Mouse (Mus musculus) hindbrain, embryonic 12.5 days (tissue): ENCODE measurements around the gene Helb. TPM values are rescaled to one million over a fixed set of nuclear protein-coding genes. Genes with fewer than 3 reads are reported as not detected.

Experiments used
- ATAC-seq: fragments of 200-750 bp; cut with Nextera tagmentation; 2 replicates; pipeline ENCODE4 v1.8.0; 2017; ENCODE audit warnings: moderate TSS enrichment; ENCODE audit not compliant: low FRiP score
- H3K27ac ChIP-seq: fragments of 300-500 bp; sonication (generic); 2 replicates; pipeline ENCODE4 v1.5.1; 2016; ENCODE audit warnings: mild to moderate bottlenecking
- H3K27me3 ChIP-seq: fragments of 300-500 bp; sonication (generic); 2 replicates; pipeline ENCODE4 v1.6.1; 2016; ENCODE audit warnings: mild to moderate bottlenecking
- H3K36me3 ChIP-seq: fragments of 300-500 bp; sonication (generic); 2 replicates; pipeline ENCODE4 v1.6.1; 2016; ENCODE audit warnings: mild to moderate bottlenecking
- H3K4me1 ChIP-seq: fragments of 300-500 bp; sonication (generic); 2 replicates; pipeline ENCODE4 v1.6.1; 2016
- H3K4me2 ChIP-seq: fragments of 300-500 bp; sonication (generic); replicated peaks from 2 replicates; pipeline ENCODE4 v1.6.1; 2016; ENCODE audit warnings: mild to moderate bottlenecking
- H3K4me3 ChIP-seq: fragments of 300-500 bp; sonication (generic); 2 replicates; pipeline ENCODE4 v1.5.1; 2016; ENCODE audit warnings: mild to moderate bottlenecking
- H3K9ac ChIP-seq: fragments of 300-500 bp; sonication (generic); 2 replicates; pipeline ENCODE4 v1.6.1; 2016; ENCODE audit warnings: mild to moderate bottlenecking, moderate library complexity
- H3K9me3 ChIP-seq: fragments of 300-500 bp; sonication (generic); replicated peaks from 2 replicates; pipeline ENCODE4 v1.6.1; 2016; ENCODE audit warnings: mild to moderate bottlenecking
- WGBS: fragments of 180-500 bp; shearing (Covaris S2); methylation state at CpG from one replicate; pipeline ENCODE4 v1.1.7; 2016; 5-methylcytosine and 5-hydroxymethylcytosine counted together
- polyA plus RNA-seq: library from polyadenylated mRNA; unstranded; fragments of >200 nt; fragmentation: Nextera tagmentation; extraction: Ambion mirVana; gene quantifications from 2 replicates; pipeline ENCODE4 v1.2.1, GENCODE M21; 2016

Helb gene
- polyA plus RNA-seq, 1 experiment from 2014 or later = 4.9 TPM

GRCm38 (mm10) chr10:120066319-120066718 lies 46.5 kb downstream of the Helb start:
- Histone ChIP-seq H3K4me3 (no peak overlapping the region), H3K36me3 (no peaks in the 10 kb centered on the region), H3K4me1 (0 out of 2 replicates have a peak, but pooled peaks cover 3% of the 10 kb centered on the region), H3K9ac (no peak overlapping the region), H3K9me3 (no peaks in the 10 kb centered on the region), H3K4me2 (no peak overlapping the region), H3K27ac (no peak overlapping the region), H3K27me3 (no peaks in the 10 kb centered on the region)
- ATAC-seq = no peak
- WGBS = 90% methylated on average over 10 of the region's 10 CpGs

- no peak overlapping the region for H3K9ac ChIP-seq
- H3K27ac ChIP-seq = no peak overlapping the region
- H3K4me1 ChIP-seq = 0 out of 2 replicates have a peak, but pooled peaks cover 3% of the 10 kb centered on the region
- H3K9me3 ChIP-seq = no peaks in the 10 kb centered on the region
- H3K36me3 ChIP-seq = no peaks in the 10 kb centered on the region
- ATAC-seq = no peak
- H3K4me2 ChIP-seq = no peak overlapping the region
- H3K4me3 ChIP-seq = no peak overlapping the region
- WGBS = 21% methylated on average over 5 of the region's 5 CpGs
- H3K27me3 ChIP-seq = no peaks in the 10 kb centered on the region
These were observed 48.4 kb downstream of the Helb start for GRCm38 (mm10) chr10:120064424-120064823.

GRCm38 (mm10) chr10:120061238-120062130 lies 51.3 kb downstream of the Helb start:
- H3K36me3 ChIP-seq = peaks cover 3% of the 10 kb centered on the region
- 83% methylated on average over 24 of the region's 24 CpGs for WGBS
- H3K4me1 ChIP-seq = 0 out of 2 replicates have a peak, but pooled peaks cover 3% of the 10 kb centered on the region
- no peak overlapping the region for H3K4me3 ChIP-seq
- H3K27ac ChIP-seq = no peak overlapping the region
- H3K9ac ChIP-seq = no peak overlapping the region
- no peak overlapping the region for H3K4me2 ChIP-seq
- H3K9me3 ChIP-seq = no peaks in the 10 kb centered on the region
- H3K27me3 ChIP-seq = no peaks in the 10 kb centered on the region
- ATAC-seq = 0 out of 2 replicates have a peak, but pooled peaks have one; percentile 19

GRCm38 (mm10) chr10:120060579-120061237 lies 52.1 kb downstream of the Helb start:
- 81% methylated on average over 10 of the region's 10 CpGs for WGBS
- no peak overlapping the region for H3K4me3 ChIP-seq
- ATAC-seq = no peak
- H3K9me3 ChIP-seq = no peaks in the 10 kb centered on the region
- H3K9ac ChIP-seq = no peak overlapping the region
- no peak overlapping the region for H3K4me2 ChIP-seq
- H3K27me3 ChIP-seq = no peaks in the 10 kb centered on the region
- 0 out of 2 replicates have a peak, but pooled peaks cover 3% of the 10 kb centered on the region for H3K4me1 ChIP-seq
- H3K36me3 ChIP-seq = peaks cover 3% of the 10 kb centered on the region
- H3K27ac ChIP-seq = no peak overlapping the region

GRCm38 (mm10) chr10:120044714-120045234 lies 68.0 kb downstream of the Helb start:
- ATAC-seq = peak; percentile 72; the same call in 1 of the 2 replicates
- no peaks in the 10 kb centered on the region for H3K27me3 ChIP-seq
- no peak overlapping the region for H3K9ac ChIP-seq
- H3K4me2 ChIP-seq = no peak overlapping the region
- H3K36me3 ChIP-seq = peaks cover 8% of the 10 kb centered on the region
- H3K4me1 ChIP-seq = peaks cover 6% of the 10 kb centered on the region; the same call in 1 of the 2 replicates
- WGBS = 42% methylated on average over 2 of the region's 2 CpGs
- no peaks in the 10 kb centered on the region for H3K9me3 ChIP-seq
- no peak overlapping the region for H3K27ac ChIP-seq
- no peak overlapping the region for H3K4me3 ChIP-seq

- Histone ChIP-seq H3K9ac (no peak overlapping the region), H3K27ac (no peak overlapping the region), H3K4me3 (no peak overlapping the region), H3K9me3 (no peaks in the 10 kb centered on the region), H3K27me3 (no peaks in the 10 kb centered on the region), H3K4me1 (peaks cover 6% of the 10 kb centered on the region; the same call in 1 of the 2 replicates), H3K36me3 (peaks cover 2% of the 10 kb centered on the region), H3K4me2 (no peak overlapping the region)
- WGBS = 70% methylated on average over 6 of the region's 6 CpGs
- no peak for ATAC-seq
These were observed 68.5 kb downstream of the Helb start for GRCm38 (mm10) chr10:120044237-120044636.

GRCm38 (mm10) chr10:120038194-120038593 lies 74.6 kb downstream of the Helb start:
- H3K4me3 ChIP-seq = no peak overlapping the region
- no peaks in the 10 kb centered on the region for H3K27me3 ChIP-seq
- ATAC-seq = no peak
- no peak overlapping the region for H3K9ac ChIP-seq
- H3K36me3 ChIP-seq = peaks cover 10% of the 10 kb centered on the region
- 82% methylated on average over 5 of the region's 5 CpGs for WGBS
- H3K9me3 ChIP-seq = no peaks in the 10 kb centered on the region
- no peak overlapping the region for H3K27ac ChIP-seq
- H3K4me1 ChIP-seq = no peaks in the 10 kb centered on the region
- H3K4me2 ChIP-seq = no peak overlapping the region

- 30% methylated on average over 6 of the region's 6 CpGs for WGBS
- H3K4me3 ChIP-seq = no peak overlapping the region
- no peak; the same call in 1 of the 2 replicates for ATAC-seq
- H3K4me1 ChIP-seq = no peaks in the 10 kb centered on the region
- H3K9ac ChIP-seq = no peak overlapping the region
- H3K27ac ChIP-seq = no peak overlapping the region
- H3K4me2 ChIP-seq = no peak overlapping the region
- H3K27me3 ChIP-seq = no peaks in the 10 kb centered on the region
- no peaks in the 10 kb centered on the region for H3K9me3 ChIP-seq
- peaks cover 10% of the 10 kb centered on the region for H3K36me3 ChIP-seq
These were observed 77.0 kb downstream of the Helb start for GRCm38 (mm10) chr10:120035824-120036223.

GRCm38 (mm10) chr10:120035211-120035733 lies 77.5 kb downstream of the Helb start:
- no peak overlapping the region for H3K9ac ChIP-seq
- H3K9me3 ChIP-seq = no peaks in the 10 kb centered on the region
- ATAC-seq = no peak
- H3K36me3 ChIP-seq = peaks cover 10% of the 10 kb centered on the region
- no peak overlapping the region for H3K4me3 ChIP-seq
- H3K27me3 ChIP-seq = no peaks in the 10 kb centered on the region
- no peak overlapping the region for H3K4me2 ChIP-seq
- H3K27ac ChIP-seq = no peak overlapping the region
- WGBS = 47% methylated on average over 15 of the region's 15 CpGs
- H3K4me1 ChIP-seq = no peaks in the 10 kb centered on the region

GRCm38 (mm10) chr10:120033866-120034265 lies 78.9 kb downstream of the Helb start:
- 80% methylated on average over 9 of the region's 9 CpGs for WGBS
- peaks cover 8% of the 10 kb centered on the region for H3K36me3 ChIP-seq
- no peak for ATAC-seq

More at GRCm38 (mm10) chr10:120033866-120034265, 78.9 kb downstream of the Helb start:
- Histone ChIP-seq H3K4me3 (no peak overlapping the region), H3K9ac (no peak overlapping the region), H3K9me3 (no peaks in the 10 kb centered on the region), H3K27ac (no peak overlapping the region), H3K27me3 (no peaks in the 10 kb centered on the region), H3K4me2 (no peak overlapping the region), H3K4me1 (no peaks in the 10 kb centered on the region)
